Mouse (Mus musculus): ENCODE data around the gene Ccng1. TPM values are rescaled to one million over a fixed set of nuclear protein-coding genes. Genes with fewer than 3 reads are reported as not detected.

The Ccng1 gene
- polyA plus RNA-seq (2015; fragmentation: Nextera tagmentation; extraction: Ambion mirVana), result 31.5 and 32.3 TPM in 2 replicates

GRCm38 (mm10) chr11:40755109-40755627, at the start of gene Ccng1:
Gene Ccng1 (minus strand): TSS chr11:40755311.

GRCm38 (mm10) chr11:40733339-40734174, 21.6 kb downstream of the Ccng1 start, which contains the start of the genes Hmmr and Nudcd2:
Gene Hmmr (minus strand): TSS chr11:40733422.
Gene Nudcd2 (plus strand): TSS chr11:40733667.

Other genes starting within 250 kb of the Ccng1 start
- 50.4 and 53.1 TPM in 2 replicates for gene Mat2b, start 60.1 kb downstream of the Ccng1 start, polyA plus RNA-seq (2015; fragmentation: Nextera tagmentation; extraction: Ambion mirVana)
- 3.4 and 3.7 TPM in 2 replicates for gene Hmmr, start 21.9 kb downstream of the Ccng1 start, polyA plus RNA-seq (2015; fragmentation: Nextera tagmentation; extraction: Ambion mirVana)
- gene Nudcd2, start 21.6 kb downstream of the Ccng1 start, polyA plus RNA-seq (2015; fragmentation: Nextera tagmentation; extraction: Ambion mirVana), result 55.1 and 58.3 TPM in 2 replicates

Data from neural tube, postnatal 0 days (tissue).